Mouse (Mus musculus) liver, embryonic 13.5 days (tissue): ENCODE measurements around the gene Lect2. TPM values are rescaled to one million over a fixed set of nuclear protein-coding genes. Genes with fewer than 3 reads are reported as not detected.

ENCODE experiments used
- ATAC-seq: fragments of 200-750 bp; cut with Nextera tagmentation; 2 replicates; pipeline ENCODE4 v1.8.0; 2017; ENCODE audit warnings: low read depth, mild to moderate bottlenecking, moderate number of reproducible peaks, moderate library complexity
- DNase-seq: peaks from one replicate; pipeline ENCODE4 v3.0.0; 2022
- H3K27ac ChIP-seq: fragments of 300-500 bp; sonication (generic); 2 replicates; pipeline ENCODE4 v1.5.1; 2015; ENCODE audit warnings: moderate library complexity, mild to moderate bottlenecking, inconsistent platforms
- H3K27me3 ChIP-seq: fragments of 300-500 bp; sonication (generic); 2 replicates; pipeline ENCODE4 v1.6.1; 2015; ENCODE audit warnings: mild to moderate bottlenecking, inconsistent platforms
- H3K36me3 ChIP-seq: fragments of 300-500 bp; sonication (generic); 2 replicates; pipeline ENCODE4 v1.6.1; 2015; ENCODE audit warnings: mild to moderate bottlenecking, inconsistent platforms
- H3K4me1 ChIP-seq: fragments of 300-500 bp; sonication (generic); replicated peaks from 2 replicates; pipeline ENCODE4 v1.6.1; 2015; ENCODE audit warnings: inconsistent platforms
- H3K4me2 ChIP-seq: fragments of 300-500 bp; sonication (generic); 2 replicates; pipeline ENCODE4 v1.6.1; 2015; ENCODE audit warnings: inconsistent platforms, mild to moderate bottlenecking, moderate library complexity
- H3K4me3 ChIP-seq: fragments of 300-500 bp; sonication (generic); replicated peaks from 2 replicates; pipeline ENCODE4 v1.5.1; 2015; ENCODE audit warnings: mild to moderate bottlenecking, inconsistent platforms
- H3K9ac ChIP-seq: fragments of 300-500 bp; sonication (generic); 2 replicates; pipeline ENCODE4 v1.6.1; 2015; ENCODE audit warnings: mild to moderate bottlenecking, inconsistent platforms
- H3K9me3 ChIP-seq: fragments of 300-500 bp; sonication (generic); replicated peaks from 2 replicates; pipeline ENCODE4 v1.6.1; 2016; ENCODE audit warnings: inconsistent platforms
- WGBS: fragments of 180-500 bp; shearing (Covaris S2); methylation state at CpG from one replicate; pipeline ENCODE4 v1.1.7; 2015; ENCODE audit not compliant: insufficient replicate concordance; 5-methylcytosine and 5-hydroxymethylcytosine counted together
- polyA plus RNA-seq: library from polyadenylated mRNA; unstranded; fragments of >200 nt; fragmentation: Nextera tagmentation; extraction: Ambion mirVana; gene quantifications from 2 replicates; pipeline ENCODE4 v1.2.1, GENCODE M21; 2015

The Lect2 gene
- polyA plus RNA-seq, 1 experiment from 2014 or later, result 57.8 TPM

- no peaks in the 10 kb centered on the region for H3K9me3 ChIP-seq
- no peaks in the 10 kb centered on the region for H3K27me3 ChIP-seq
- H3K4me1 ChIP-seq, result peaks cover 7% of the 10 kb centered on the region; the same call in 1 of the 2 replicates
- H3K27ac ChIP-seq, result no peak overlapping the region
- H3K4me3 ChIP-seq, result no peak overlapping the region
- 8% methylated on average over 6 of the region's 6 CpGs for WGBS
- no peak overlapping the region for H3K9ac ChIP-seq
- 0 out of 2 replicates have a peak, but pooled peaks have one; percentile 48 for ATAC-seq
- DNase-seq, result peak; percentile 4
- H3K36me3 ChIP-seq, result no peaks in the 10 kb centered on the region
- no peak overlapping the region for H3K4me2 ChIP-seq
Measured at GRCm38 (mm10) chr13:56581961-56582434, 33.7 kb upstream of the Lect2 start.

- Histone ChIP-seq H3K4me1 (peaks cover 7% of the 10 kb centered on the region; the same call in 1 of the 2 replicates), H3K27ac (no peak overlapping the region), H3K9me3 (no peaks in the 10 kb centered on the region), H3K36me3 (no peaks in the 10 kb centered on the region), H3K4me3 (no peak overlapping the region), H3K4me2 (no peak overlapping the region), H3K27me3 (no peaks in the 10 kb centered on the region), H3K9ac (no peak overlapping the region)
- WGBS, result 44% methylated on average over 3 of the region's 3 CpGs
- ATAC-seq (no peak), DNase-seq (no peak)
Measured at GRCm38 (mm10) chr13:56581512-56581911, 33.2 kb upstream of the Lect2 start.

GRCm38 (mm10) chr13:56580450-56580849 is 32.1 kb upstream of the Lect2 start:
- no peak overlapping the region for H3K9ac ChIP-seq
- DNase-seq, result no peak
- no peaks in the 10 kb centered on the region for H3K36me3 ChIP-seq
- ATAC-seq, result no peak
- peaks cover 7% of the 10 kb centered on the region; the same call in 1 of the 2 replicates for H3K4me1 ChIP-seq
- no peak overlapping the region for H3K4me3 ChIP-seq
- no peaks in the 10 kb centered on the region for H3K27me3 ChIP-seq
- no peaks in the 10 kb centered on the region for H3K9me3 ChIP-seq
- 70% methylated on average over 5 of the region's 5 CpGs for WGBS
- no peak overlapping the region for H3K27ac ChIP-seq
- H3K4me2 ChIP-seq, result no peak overlapping the region

GRCm38 (mm10) chr13:56578097-56578496 is 29.8 kb upstream of the Lect2 start:
- no peaks in the 10 kb centered on the region for H3K9me3 ChIP-seq
- H3K27me3 ChIP-seq, result no peaks in the 10 kb centered on the region
- no peak overlapping the region for H3K4me3 ChIP-seq
- H3K4me1 ChIP-seq, result peaks cover 7% of the 10 kb centered on the region; the same call in 1 of the 2 replicates
- 63% methylated on average over 5 of the region's 5 CpGs for WGBS
- no peak for DNase-seq
- ATAC-seq, result no peak
- no peak overlapping the region for H3K4me2 ChIP-seq
- H3K9ac ChIP-seq, result no peak overlapping the region
- no peaks in the 10 kb centered on the region for H3K36me3 ChIP-seq
- H3K27ac ChIP-seq, result no peak overlapping the region

- Histone ChIP-seq H3K9me3 (no peaks in the 10 kb centered on the region), H3K9ac (no peak overlapping the region), H3K4me1 (no peaks in the 10 kb centered on the region), H3K36me3 (no peaks in the 10 kb centered on the region), H3K4me3 (no peak overlapping the region), H3K27me3 (no peaks in the 10 kb centered on the region), H3K27ac (no peak overlapping the region), H3K4me2 (no peak overlapping the region)
- peak; percentile 15 for DNase-seq
- no peak; the same call in 1 of the 2 replicates for ATAC-seq
- WGBS, result 40% methylated on average over 12 of the region's 12 CpGs
Measured at GRCm38 (mm10) chr13:56575701-56576321, 27.5 kb upstream of the Lect2 start.

- ATAC-seq (no peak), DNase-seq (no peak)
- Histone ChIP-seq H3K27ac (no peak overlapping the region), H3K4me2 (no peak overlapping the region), H3K4me3 (no peak overlapping the region), H3K9me3 (no peaks in the 10 kb centered on the region), H3K9ac (no peak overlapping the region), H3K27me3 (no peaks in the 10 kb centered on the region), H3K4me1 (no peaks in the 10 kb centered on the region), H3K36me3 (no peaks in the 10 kb centered on the region)
- 65% methylated on average over 4 of the region's 4 CpGs for WGBS
Measured at GRCm38 (mm10) chr13:56575074-56575473, 26.8 kb upstream of the Lect2 start.

GRCm38 (mm10) chr13:56571645-56572044 is 23.3 kb upstream of the Lect2 start:
- no peak overlapping the region for H3K9ac ChIP-seq
- no peaks in the 10 kb centered on the region for H3K9me3 ChIP-seq
- H3K4me3 ChIP-seq, result no peak overlapping the region
- no peaks in the 10 kb centered on the region for H3K36me3 ChIP-seq
- H3K27ac ChIP-seq, result no peak overlapping the region
- no peak for DNase-seq
- peaks cover 3% of the 10 kb centered on the region; the same call in 1 of the 2 replicates for H3K4me1 ChIP-seq
- no peak for ATAC-seq
- no peaks in the 10 kb centered on the region for H3K27me3 ChIP-seq
- no peak overlapping the region for H3K4me2 ChIP-seq
- 70% methylated on average over 8 of the region's 8 CpGs for WGBS

GRCm38 (mm10) chr13:56566336-56566735 is 18.0 kb upstream of the Lect2 start:
- ATAC-seq, result no peak
- H3K36me3 ChIP-seq, result no peaks in the 10 kb centered on the region
- no peak overlapping the region for H3K4me3 ChIP-seq
- no peak for DNase-seq
- H3K27me3 ChIP-seq, result no peaks in the 10 kb centered on the region
- 76% methylated on average over 10 of the region's 10 CpGs for WGBS
- H3K27ac ChIP-seq, result no peak overlapping the region
- H3K9me3 ChIP-seq, result no peaks in the 10 kb centered on the region
- H3K4me2 ChIP-seq, result no peak overlapping the region
- H3K4me1 ChIP-seq, result peaks cover 3% of the 10 kb centered on the region; the same call in 1 of the 2 replicates
- no peak overlapping the region for H3K9ac ChIP-seq

- no peaks in the 10 kb centered on the region for H3K9me3 ChIP-seq
- no peaks in the 10 kb centered on the region for H3K36me3 ChIP-seq
- H3K27ac ChIP-seq, result no peak overlapping the region
- H3K27me3 ChIP-seq, result no peaks in the 10 kb centered on the region
- no peak overlapping the region for H3K9ac ChIP-seq
- DNase-seq (no peak), ATAC-seq (no peak)
- WGBS, result 34% methylated on average over 6 of the region's 6 CpGs
- no peak overlapping the region for H3K4me2 ChIP-seq
- H3K4me3 ChIP-seq, result no peak overlapping the region
- H3K4me1 ChIP-seq, result peaks cover 17% of the 10 kb centered on the region
Measured at GRCm38 (mm10) chr13:56563075-56563474, 14.8 kb upstream of the Lect2 start.

- Histone ChIP-seq H3K4me2 (no peak overlapping the region), H3K9ac (no peak overlapping the region), H3K4me1 (peaks cover 17% of the 10 kb centered on the region), H3K27me3 (no peaks in the 10 kb centered on the region), H3K4me3 (no peak overlapping the region), H3K27ac (no peak overlapping the region), H3K36me3 (no peaks in the 10 kb centered on the region), H3K9me3 (no peaks in the 10 kb centered on the region)
- DNase-seq (no peak), ATAC-seq (peak; percentile 65; the same call in 1 of the 2 replicates)
- 61% methylated on average over 8 of the region's 8 CpGs for WGBS
Measured at GRCm38 (mm10) chr13:56561129-56561528, 12.8 kb upstream of the Lect2 start.

- ATAC-seq, result no peak
Measured at GRCm38 (mm10) chr13:56559841-56560370, 11.6 kb upstream of the Lect2 start.

GRCm38 (mm10) chr13:56558811-56559210 is 10.5 kb upstream of the Lect2 start:
- DNase-seq (no peak), ATAC-seq (peak; percentile 43; the same call in 1 of the 2 replicates)
- Histone ChIP-seq H3K27me3 (no peaks in the 10 kb centered on the region), H3K9ac (no peak overlapping the region), H3K4me2 (no peak overlapping the region), H3K36me3 (no peaks in the 10 kb centered on the region), H3K4me3 (no peak overlapping the region), H3K27ac (0 out of 2 replicates have a peak overlapping the region, but pooled peaks have one; percentile 10), H3K4me1 (peaks cover 17% of the 10 kb centered on the region), H3K9me3 (no peaks in the 10 kb centered on the region)
- WGBS, result 29% methylated on average over 3 of the region's 3 CpGs

More at GRCm38 (mm10) chr13:56559841-56560370, 11.6 kb upstream of the Lect2 start:
- no peak overlapping the region for H3K4me3 ChIP-seq
- H3K36me3 ChIP-seq, result no peaks in the 10 kb centered on the region
- H3K27ac ChIP-seq, result no peak overlapping the region
- H3K9ac ChIP-seq, result no peak overlapping the region
- WGBS, result 66% methylated on average over 6 of the region's 6 CpGs
- H3K27me3 ChIP-seq, result no peaks in the 10 kb centered on the region
- H3K4me2 ChIP-seq, result no peak overlapping the region
- DNase-seq, result no peak
- H3K9me3 ChIP-seq, result no peaks in the 10 kb centered on the region
- peaks cover 17% of the 10 kb centered on the region for H3K4me1 ChIP-seq
